Mouse (Mus musculus) right cerebral cortex, postnatal 4 days (tissue): ENCODE measurements around the gene Muc4.

Experiments
- DNase-seq: peaks from one replicate; pipeline ENCODE4 v3.0.0-alpha.2; 2022

Gene Muc4

GRCm38 (mm10) chr16:32728240-32728639 lies 7.4 kb upstream of the Muc4 start:
- no peak for DNase-seq

GRCm38 (mm10) chr16:32728730-32729129 lies 7.0 kb upstream of the Muc4 start:
- no peak for DNase-seq

GRCm38 (mm10) chr16:32733213-32733612 lies 2.5 kb upstream of the Muc4 start:
- no peak for DNase-seq

GRCm38 (mm10) chr16:32736022-32736421 lies 336 bp downstream of the Muc4 start:
- no peak for DNase-seq

GRCm38 (mm10) chr16:32740003-32740663 lies 4.4 kb downstream of the Muc4 start:
- no peak for DNase-seq

- DNase-seq = no peak
Observed at GRCm38 (mm10) chr16:32741366-32741765, 5.7 kb downstream of the Muc4 start.

GRCm38 (mm10) chr16:32742712-32743111 lies 7.0 kb downstream of the Muc4 start:
- DNase-seq = no peak

GRCm38 (mm10) chr16:32745852-32746251 lies 10.2 kb downstream of the Muc4 start:
- DNase-seq = no peak

- no peak for DNase-seq
Observed at GRCm38 (mm10) chr16:32750242-32751127, 14.8 kb downstream of the Muc4 start.

- no peak for DNase-seq
Observed at GRCm38 (mm10) chr16:32764550-32764949, 28.9 kb downstream of the Muc4 start.

GRCm38 (mm10) chr16:32764961-32765360 lies 29.3 kb downstream of the Muc4 start:
- DNase-seq = no peak

GRCm38 (mm10) chr16:32766904-32767303 lies 31.2 kb downstream of the Muc4 start:
- DNase-seq = no peak

- no peak for DNase-seq
Observed at GRCm38 (mm10) chr16:32776676-32777075, 41.0 kb downstream of the Muc4 start.

GRCm38 (mm10) chr16:32778956-32779355 lies 43.3 kb downstream of the Muc4 start:
- no peak for DNase-seq

GRCm38 (mm10) chr16:32783324-32784062 lies 47.8 kb downstream of the Muc4 start:
- DNase-seq = no peak

GRCm38 (mm10) chr16:32784840-32785239 lies 49.2 kb downstream of the Muc4 start:
- DNase-seq = peak; percentile 46

- no peak for DNase-seq
Observed at GRCm38 (mm10) chr16:32790056-32790455, 54.4 kb downstream of the Muc4 start.

GRCm38 (mm10) chr16:32795177-32795576 lies 59.5 kb downstream of the Muc4 start:
- no peak for DNase-seq

- no peak for DNase-seq
Observed at GRCm38 (mm10) chr16:32796676-32797425, 61.2 kb downstream of the Muc4 start.

- DNase-seq = no peak
Observed at GRCm38 (mm10) chr16:32797426-32797689, 61.7 kb downstream of the Muc4 start, which contains the start of gene Muc20. Gene Muc20 (minus strand): TSS chr16:32797435.

- peak; percentile 66 for DNase-seq
Observed at GRCm38 (mm10) chr16:32803252-32803853, 67.7 kb downstream of the Muc4 start.

GRCm38 (mm10) chr16:32803901-32804300 lies 68.2 kb downstream of the Muc4 start:
- no peak for DNase-seq
